Mouse (Mus musculus): ENCODE results near the gene Eif3f.

DNA sequence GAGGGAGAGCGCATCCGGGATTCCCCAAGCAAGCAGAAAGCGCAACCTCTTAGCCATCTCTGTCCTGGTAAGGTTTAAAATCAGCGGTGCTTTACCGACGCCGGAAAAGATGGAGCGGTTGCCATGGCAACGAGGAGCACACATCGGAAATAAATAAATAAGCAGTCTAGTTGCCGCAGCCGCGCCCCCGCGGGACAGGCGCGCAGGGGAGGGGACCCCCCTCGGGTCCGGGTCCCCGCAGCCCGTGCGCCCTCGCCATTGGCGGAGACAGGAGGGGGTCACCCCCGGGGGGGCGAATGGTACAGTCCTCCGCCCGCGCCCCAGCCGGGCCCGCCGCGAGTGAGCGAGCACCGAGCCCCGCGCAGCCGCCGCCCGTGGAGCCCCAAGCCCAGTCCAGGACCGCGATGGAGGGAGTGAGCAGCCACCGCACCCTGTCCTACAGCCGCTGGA is 16.1 kb downstream of the Eif3f start, which contains the start of gene Tub:
- TF ChIP-seq MYOD1 (IDR thresholded peaks at IDR 0.05; ENCODE audit: control insufficient read depth, insufficient read length, low read depth) (no peak), CTCF (IDR thresholded peaks at IDR 0.05; ENCODE audit: control insufficient read depth, insufficient read depth, insufficient read length) (no peak), MAX (IDR thresholded peaks at IDR 0.05) (no peak), USF1 (IDR thresholded peaks at IDR 0.05; ENCODE audit: low read depth) (no peak), MYOG (IDR thresholded peaks at IDR 0.05; ENCODE audit: control insufficient read depth, extremely low read depth, insufficient read length) (no peak)
